Mouse (Mus musculus): Measurements from ENCODE around the gene Sema3f.

GRCm38 (mm10) chr9:107714221-107714952, 4.1 kb upstream of the Sema3f start:
- TF ChIP-seq CTCF (IDR thresholded peaks at IDR 0.05; ENCODE audit: borderline replicate concordance, insufficient read depth, low read length) (no peak), POLR2A (IDR thresholded peaks at IDR 0.05; ENCODE audit: low read depth, low read length) (no peak)
